Mouse (Mus musculus) brain, embryonic 14.5 days (tissue): ENCODE data around the gene Kmt2b. TPM values are rescaled to one million over a fixed set of nuclear protein-coding genes. Genes with fewer than 3 reads are reported as not detected.

Experiments
- DNase-seq: peaks from one replicate; pipeline ENCODE4 v3.0.0-alpha.2; 2011; ENCODE audit warnings: low read depth
- CTCF ChIP-seq: fragments of 200-500 bp; IDR thresholded peaks from 2 replicates; pipeline ENCODE4 v1.5.1; 2012; ENCODE audit warnings: inconsistent platforms, mild to moderate bottlenecking, moderate library complexity, borderline replicate concordance; ENCODE audit not compliant: insufficient read depth, insufficient read length; ENCODE audit errors: extremely low read depth
- POLR2A ChIP-seq: fragments of 200-500 bp; IDR thresholded peaks from 2 replicates; pipeline ENCODE4 v1.6.1; 2012; ENCODE audit warnings: mild to moderate bottlenecking, inconsistent platforms, borderline replicate concordance; ENCODE audit not compliant: poor library complexity, insufficient read depth, insufficient read length, severe bottlenecking; ENCODE audit errors: extremely low read depth
- polyA plus RNA-seq: library from polyadenylated mRNA; depleted of rRNA; stranded (reverse); fragments of >200 nt; gene quantifications from 2 replicates; pipeline ENCODE4 v1.2.3, GENCODE M21; 2012

The Kmt2b gene
- polyA plus RNA-seq, 1 experiment = 72.2 TPM

DNA sequence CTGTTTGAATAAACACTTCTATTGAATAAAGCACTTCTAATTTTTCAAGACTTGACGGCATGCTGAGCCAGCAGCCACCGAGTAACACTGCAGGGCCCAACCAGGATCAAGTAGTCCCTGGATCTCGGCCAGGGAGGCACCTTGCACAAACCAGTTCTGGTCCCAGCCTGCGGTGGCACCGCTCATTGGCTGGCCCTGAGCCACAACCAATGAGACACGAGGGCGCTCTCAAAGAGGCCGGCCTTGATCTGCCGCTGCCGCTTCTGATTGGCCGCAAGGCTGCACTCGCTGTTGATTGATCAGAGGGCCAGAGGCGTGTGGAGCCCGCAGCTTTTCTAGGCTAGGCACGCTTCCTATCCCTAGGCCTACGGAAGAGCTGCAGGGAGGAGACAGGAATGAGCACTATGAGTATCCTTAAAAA, 11.4 kb upstream of the Kmt2b start:
- DNase-seq = peak; percentile 99
- TF ChIP-seq POLR2A (no peak), CTCF (no peak)

- DNase-seq = no peak
- no peak for TF ChIP-seq POLR2A
- no peak for TF ChIP-seq CTCF
Measured at GRCm38 (mm10) chr7:30598786-30599185, 10.3 kb upstream of the Kmt2b start, which contains the start of gene Zbtb32. TSS of gene Zbtb32 (minus strand) at chr7:30598909.

- no peak for TF ChIP-seq CTCF
- no peak for TF ChIP-seq POLR2A
- DNase-seq = no peak
Measured at GRCm38 (mm10) chr7:30596811-30597210, 8.3 kb upstream of the Kmt2b start.

DNA sequence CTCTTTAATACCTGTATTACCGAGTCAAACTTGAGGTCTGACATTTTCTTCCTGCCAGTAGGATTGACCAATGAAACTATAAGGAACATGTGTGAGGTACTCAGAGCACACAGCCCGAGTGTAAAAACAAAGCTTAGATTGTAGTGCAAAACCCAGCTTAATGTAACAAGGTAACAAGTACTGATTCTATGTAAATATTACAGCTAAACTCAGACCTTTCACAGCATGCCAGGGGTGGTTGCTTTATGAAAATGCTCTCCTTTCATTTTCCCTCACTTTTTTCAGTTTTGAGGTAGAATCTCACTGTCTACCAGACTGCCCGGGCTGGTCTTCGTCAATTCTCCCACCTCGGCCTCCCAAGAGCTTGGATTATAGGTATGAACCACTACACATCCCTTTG, 7.6 kb upstream of the Kmt2b start:
- TF ChIP-seq CTCF = no peak
- TF ChIP-seq POLR2A = no peak

GRCm38 (mm10) chr7:30594510-30595024, 6.0 kb upstream of the Kmt2b start:
- no peak for TF ChIP-seq CTCF
- TF ChIP-seq POLR2A = no peak
- DNase-seq = no peak

More for the DNA sequence above, 7.6 kb upstream of the Kmt2b start:
- DNase-seq = no peak

DNA sequence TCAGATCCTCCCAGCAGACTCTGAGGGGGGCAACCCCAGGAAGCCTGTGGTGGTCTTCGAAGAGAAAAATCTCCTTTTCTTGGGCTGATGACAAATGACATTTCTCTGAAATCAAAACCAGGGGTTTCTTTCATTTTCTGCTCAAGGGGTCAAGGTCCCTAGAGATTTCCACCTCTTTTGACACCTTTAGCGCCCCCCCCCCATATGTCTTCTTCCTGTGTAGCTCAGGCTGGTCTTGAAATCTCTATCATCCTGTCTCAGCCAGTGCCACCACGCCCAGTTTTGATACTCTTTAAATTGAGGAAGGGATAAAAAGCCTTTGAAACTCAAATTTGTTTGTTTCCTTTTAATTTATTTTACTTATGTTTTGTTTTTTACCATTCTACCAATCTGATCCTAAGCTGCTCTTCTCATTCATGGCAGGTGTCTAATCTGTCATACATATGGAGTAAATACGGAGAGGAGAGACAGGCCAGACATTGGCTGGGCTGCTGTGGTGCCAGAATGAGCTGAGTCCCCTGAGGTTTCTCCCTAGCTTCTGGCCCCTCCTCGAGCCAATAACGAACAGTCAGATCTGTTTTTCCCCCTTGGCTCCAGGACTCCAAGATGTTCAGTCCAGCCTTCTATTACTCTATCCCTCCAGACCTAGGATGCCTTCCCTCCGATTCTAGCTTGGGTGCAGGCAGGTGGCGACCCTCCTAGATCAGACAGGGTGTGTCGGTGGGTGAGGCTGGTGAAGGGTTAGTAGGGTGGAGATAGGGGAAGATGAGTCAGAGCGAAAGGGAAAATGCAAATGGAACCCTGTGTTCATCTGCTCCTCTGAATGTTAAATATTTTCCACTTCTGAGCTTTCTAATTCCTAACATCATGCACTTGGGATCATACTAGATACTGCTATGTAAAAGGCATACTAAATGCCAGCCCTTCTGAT, 5.3 kb upstream of the Kmt2b start:
- DNase-seq = no peak
- TF ChIP-seq POLR2A (no peak), CTCF (no peak)

DNA sequence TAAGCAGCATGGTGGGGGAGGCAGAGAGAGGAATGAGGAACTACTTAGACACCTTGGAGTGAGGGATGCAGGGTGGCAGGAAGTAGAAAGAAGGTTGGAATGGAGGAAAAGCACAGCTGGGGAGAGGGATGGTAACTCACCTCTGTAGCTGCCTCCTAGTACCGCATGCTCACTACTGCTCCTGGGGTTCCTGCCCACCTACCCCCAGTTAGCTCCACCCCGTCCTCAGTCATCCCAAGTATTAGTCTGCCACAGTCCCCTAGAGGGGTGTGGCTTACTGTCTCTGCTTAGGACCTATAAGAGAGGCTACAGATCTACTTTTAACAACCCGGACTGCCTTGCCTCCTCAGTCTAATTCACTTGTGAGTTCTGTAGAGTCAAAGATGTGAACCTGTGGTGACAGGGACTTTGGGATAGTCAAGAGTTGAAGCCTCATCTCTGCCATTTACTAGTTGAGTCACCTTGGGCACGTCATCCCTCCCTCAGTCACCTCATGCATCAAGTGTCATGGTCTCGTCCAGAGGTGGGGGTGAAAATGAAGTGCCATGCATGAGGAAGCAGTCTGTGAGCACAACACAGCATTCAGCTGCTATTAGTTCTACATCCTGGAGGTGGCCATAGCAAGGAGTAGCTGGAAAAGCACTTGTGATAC, 4.4 kb upstream of the Kmt2b start:
- TF ChIP-seq CTCF (no peak), POLR2A (no peak)
- no peak for DNase-seq

DNA sequence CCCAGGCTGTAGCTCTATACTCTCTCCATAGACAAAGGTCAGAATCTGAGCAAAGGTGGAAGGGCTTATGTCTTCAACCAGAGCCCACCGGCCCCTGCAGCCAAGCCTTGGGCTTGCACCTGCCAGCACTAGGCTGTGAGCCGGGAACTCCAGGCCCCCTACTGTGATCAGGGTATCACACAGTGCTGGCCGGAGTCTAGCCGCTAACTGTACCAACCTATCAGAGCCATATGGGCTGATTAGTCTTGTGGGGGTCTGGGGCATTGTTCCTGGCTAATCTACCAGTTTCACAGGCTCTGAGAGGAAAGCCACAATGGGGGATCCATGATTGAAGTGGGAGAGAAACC, 3.1 kb upstream of the Kmt2b start:
- TF ChIP-seq POLR2A (no peak), CTCF (no peak)
- DNase-seq = peak; percentile 9

- TF ChIP-seq CTCF = no peak
- no peak for TF ChIP-seq POLR2A
- DNase-seq = no peak
Measured at GRCm38 (mm10) chr7:30590927-30591604, 2.5 kb upstream of the Kmt2b start.

GRCm38 (mm10) chr7:30589435-30590301, 1.1 kb upstream of the Kmt2b start:
- TF ChIP-seq CTCF (peak; percentile 91), POLR2A (no peak)
- DNase-seq = peak; percentile 90

DNA sequence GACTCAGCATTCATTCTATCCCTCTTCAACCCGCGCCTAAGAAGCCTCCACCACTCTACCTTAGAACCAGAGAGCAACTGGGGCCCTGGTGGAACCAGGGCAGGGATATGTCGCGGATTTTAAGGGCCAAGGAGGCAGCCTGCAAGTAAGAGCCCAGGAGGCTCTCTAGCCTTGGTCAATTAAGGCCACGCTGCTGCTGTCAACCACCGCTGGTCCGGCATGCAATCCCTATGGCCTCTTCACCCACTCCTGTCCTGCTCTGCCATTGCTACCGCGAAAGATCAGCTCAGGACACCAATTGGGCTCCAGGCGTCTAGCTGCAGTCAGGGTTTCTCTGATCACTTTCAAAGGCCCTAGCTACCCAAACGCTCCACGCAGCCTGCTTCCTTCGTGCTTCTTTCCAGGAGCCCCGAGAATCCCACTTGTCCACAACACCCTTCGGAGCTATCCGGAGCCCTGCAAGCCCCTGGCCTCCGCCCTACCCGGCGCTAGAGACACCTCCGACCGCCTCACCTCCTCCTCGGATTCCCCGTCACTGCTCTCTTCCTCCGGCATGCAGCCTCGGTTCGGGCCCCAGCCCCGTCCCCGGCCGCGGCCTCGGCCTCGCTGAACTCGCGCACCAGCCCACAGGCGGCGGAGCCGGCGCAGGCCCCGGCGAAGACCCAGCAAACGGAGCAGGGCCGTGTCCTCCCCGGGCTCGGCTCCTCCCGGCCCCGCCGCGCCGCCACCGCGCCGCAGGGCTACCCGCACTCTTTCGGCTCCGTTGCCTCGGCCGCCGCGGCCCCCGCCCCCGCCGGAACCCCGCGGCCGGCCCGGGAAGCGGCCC, 471 bp downstream of the Kmt2b start:
- DNase-seq = peak; percentile 43
- no peak for TF ChIP-seq CTCF
- TF ChIP-seq POLR2A = no peak
